10 mouse cellular contexts compared by ENCODE assay signal in genomic region chr17:42741801-42742217, GRCm38 (mm10). TPM values are rescaled to one million over a fixed set of nuclear protein-coding genes. Genes with fewer than 3 reads are reported as not detected.
DNase-seq lines count a peak whose midpoint lies in the region; ATAC-seq lines count a peak whose summit lies in the region.
"Had no signal": no experiment of that assay in that cellular context is flagged by ENCODE, and none has a peak within 500 bp of the region (broad histone marks: within the 10 kb centered on the region; RNA-seq: fewer than 3 reads in every experiment).

Gene Adgrf2 (minus strand): TSS chr17:42742179.

- no peak within 1 kb of the TSS for H3K27ac ChIP-seq in hindbrain, embryonic 11.5 days (ENCODE audit: low read depth, low read length)
- no peak within 1 kb of the TSS for H3K27ac ChIP-seq in hindbrain, embryonic 12.5 days
- H3K27ac ChIP-seq: limb, embryonic 12.5 days had no signal

- no peaks in the 10 kb centered on the region for H3K27me3 ChIP-seq in hindbrain, embryonic 11.5 days (ENCODE audit: control insufficient read depth, insufficient read depth, low read length)
- H3K27me3 ChIP-seq in hindbrain, embryonic 12.5 days, result no peaks in the 10 kb centered on the region
- H3K27me3 ChIP-seq: limb, embryonic 12.5 days had no signal

- DNase-seq in hindbrain, embryonic 11.5 days (ENCODE audit: low spot score), result peak; percentile 1
- DNase-seq in heart, adult 11 months, result peak; percentile 97
- peak; percentile 31 for DNase-seq in heart, postnatal 4 days
- DNase-seq in lung, postnatal 25 days (ENCODE audit: low spot score), result peak; percentile 41
- no peak for DNase-seq in adrenal gland, postnatal 36 days
- no peak for DNase-seq in T-cell, adult 2 months (ENCODE audit: low spot score)
- no peak for DNase-seq in thymus, postnatal 25 days

- no peaks in the 10 kb centered on the region for H3K36me3 ChIP-seq in hindbrain, embryonic 11.5 days (ENCODE audit: control insufficient read depth, insufficient read depth, low read length)
- H3K36me3 ChIP-seq in hindbrain, embryonic 12.5 days, result no peaks in the 10 kb centered on the region
- H3K36me3 ChIP-seq: limb, embryonic 12.5 days had no signal

- H3K4me2 ChIP-seq in hindbrain, embryonic 11.5 days (replicated peaks; ENCODE audit: low read depth, low read length), result no peak within 1 kb of the TSS
- H3K4me2 ChIP-seq in hindbrain, embryonic 12.5 days (replicated peaks), result no peak within 1 kb of the TSS
- H3K4me2 ChIP-seq: limb, embryonic 12.5 days had no signal

- 35% methylated on average over 7 of the region's 7 CpGs for WGBS in hindbrain, embryonic 11.5 days
- WGBS in hindbrain, embryonic 12.5 days, result 31% methylated on average over 7 of the region's 7 CpGs

- no peak within 1 kb of the TSS for H3K9ac ChIP-seq in hindbrain, embryonic 11.5 days (ENCODE audit: low read depth, low read length)
- no peak within 1 kb of the TSS for H3K9ac ChIP-seq in hindbrain, embryonic 12.5 days
- H3K9ac ChIP-seq: limb, embryonic 12.5 days had no signal

- no peaks in the 10 kb centered on the region for H3K9me3 ChIP-seq in hindbrain, embryonic 11.5 days (ENCODE audit: control insufficient read depth, low read length)
- no peaks in the 10 kb centered on the region for H3K9me3 ChIP-seq in hindbrain, embryonic 12.5 days (replicated peaks)
- H3K9me3 ChIP-seq: limb, embryonic 12.5 days had no signal

- ATAC-seq in hindbrain, embryonic 11.5 days (ENCODE audit: low FRiP score), result no peak
- ATAC-seq in hindbrain, embryonic 12.5 days (ENCODE audit: low FRiP score), result no peak
- ATAC-seq: midbrain, embryonic 16.5 days had no signal

- no peaks in the 10 kb centered on the region for H3K4me1 ChIP-seq in hindbrain, embryonic 11.5 days (replicated peaks; ENCODE audit: control insufficient read depth, insufficient read depth, low read length)
- H3K4me1 ChIP-seq in hindbrain, embryonic 12.5 days, result no peaks in the 10 kb centered on the region
- H3K4me1 ChIP-seq: limb, embryonic 12.5 days had no signal

- H3K4me3 ChIP-seq in hindbrain, embryonic 11.5 days (ENCODE audit: low read depth, low read length), result no peak within 1 kb of the TSS
- H3K4me3 ChIP-seq in hindbrain, embryonic 12.5 days, result no peak within 1 kb of the TSS
- H3K4me3 ChIP-seq: limb, embryonic 12.5 days had no signal

RNA-seq across cellular contexts. Expression of gene Adgrf2, which starts in this region (rescaled TPM):
- polyA plus RNA-seq in hindbrain, embryonic 11.5 days (2014; fragmentation: Nextera tagmentation; extraction: Ambion mirVana), result not detected in 2 replicates
- polyA plus RNA-seq in hindbrain, embryonic 12.5 days (2016; fragmentation: Nextera tagmentation; extraction: Ambion mirVana), result 0.10 TPM in 1 of 2 replicates, not detected in the other
- under 1 TPM; 0.20 to 0.36 TPM for total RNA-seq in heart, postnatal 4 days (2021)
- total RNA-seq in adrenal gland, postnatal 36 days (2021), result not detected

Comparison
In these comparisons a context has a peak if more than half of its experiments do, and no peak if none do; other contexts are left out.
1. Peak in DNase-seq in hindbrain, embryonic 11.5 days; RNA of the gene not detected or under 1 TPM.
2. Peak in DNase-seq in heart, postnatal 4 days; RNA of the gene not detected or under 1 TPM.
3. DNase-seq: peak in heart, adult 11 months (single experiment) and lung, postnatal 25 days (single experiment); none in adrenal gland, postnatal 36 days (0 of 2), T-cell, adult 2 months (single experiment) and thymus, postnatal 25 days (single experiment).